Mouse (Mus musculus): Measurements from ENCODE around the gene Zfp683.

DNA sequence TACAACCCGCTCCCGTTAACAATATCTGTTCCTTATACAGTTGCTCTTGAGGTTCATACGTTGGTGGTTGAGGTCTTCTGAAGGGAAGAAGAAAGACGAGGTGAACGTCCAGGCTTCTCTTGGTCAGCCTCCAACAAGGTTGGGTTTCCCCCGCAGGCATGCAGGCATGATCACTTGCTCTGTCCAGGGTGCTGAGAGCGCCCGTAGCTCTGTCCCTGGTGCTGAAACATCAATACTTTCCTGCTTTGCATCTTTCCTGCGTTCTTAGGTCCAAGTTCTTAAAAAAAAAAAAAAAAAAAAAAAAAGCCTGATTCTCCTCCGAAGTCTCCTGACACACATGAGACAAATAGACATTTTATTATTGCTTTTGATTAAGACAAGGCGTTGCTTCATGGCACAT lies 33.0 kb upstream of the Zfp683 start:
- TF ChIP-seq GATA1 (IDR thresholded peaks at IDR 0.05; ENCODE audit: borderline replicate concordance, low read length) (no peak), FLI1 (IDR thresholded peaks at IDR 0.05; ENCODE audit: low read length) (no peak)
